Mouse (Mus musculus): ENCODE results near the gene C1ql4.
A peak's percentile ranks its signal among the peaks of the same experiment; 100 is the strongest.

The C1ql4 gene

GRCm38 (mm10) chr15:99087253-99088075 is at the start of gene C1ql4:
TSS of gene C1ql4 (minus strand) at chr15:99087817.
- Histone ChIP-seq H3K4me3 (replicated peaks; ENCODE audit: low read length) (peak within 1 kb of the TSS; percentile 77), H3K36me3 (ENCODE audit: insufficient read depth, low read length) (peaks cover 18% of the 10 kb centered on the region), H3K27me3 (ENCODE audit: insufficient read depth, low read length) (peaks cover 69% of the 10 kb centered on the region), H3K4me1 (replicated peaks; ENCODE audit: low read depth, low read length) (peaks cover 44% of the 10 kb centered on the region), H3K9me3 (ENCODE audit: low read length) (peaks cover 10% of the 10 kb centered on the region)
- peak; percentile 47 for TF ChIP-seq CTCF (conservative IDR thresholded peaks at IDR 0.05; ENCODE audit: low read length)
- TF ChIP-seq POU5F1 (IDR thresholded peaks at IDR 0.05; ENCODE audit: borderline replicate concordance, low read length) = no peak

GRCm38 (mm10) chr15:99129956-99130910 is 42.6 kb upstream of the C1ql4 start:
- peak overlapping the region; percentile 55 for H3K4me3 ChIP-seq (replicated peaks; ENCODE audit: low read length)
- H3K27me3 ChIP-seq (ENCODE audit: insufficient read depth, low read length) = no peaks in the 10 kb centered on the region
- TF ChIP-seq CTCF (conservative IDR thresholded peaks at IDR 0.05; ENCODE audit: low read length) (no peak), NANOG (IDR thresholded peaks at IDR 0.05; ENCODE audit: borderline replicate concordance, low read length) (no peak), POU5F1 (IDR thresholded peaks at IDR 0.05; ENCODE audit: borderline replicate concordance, low read length) (no peak)
- peaks cover 28% of the 10 kb centered on the region for H3K36me3 ChIP-seq (ENCODE audit: insufficient read depth, low read length)
- H3K9me3 ChIP-seq (ENCODE audit: low read length) = no peaks in the 10 kb centered on the region
- H3K4me1 ChIP-seq (replicated peaks; ENCODE audit: low read depth, low read length) = peaks cover 62% of the 10 kb centered on the region

GRCm38 (mm10) chr15:99129441-99129840 is 41.8 kb upstream of the C1ql4 start:
- TF ChIP-seq NANOG (IDR thresholded peaks at IDR 0.05; ENCODE audit: borderline replicate concordance, low read length) (no peak), POU5F1 (IDR thresholded peaks at IDR 0.05; ENCODE audit: borderline replicate concordance, low read length) (no peak), CTCF (conservative IDR thresholded peaks at IDR 0.05; ENCODE audit: low read length) (no peak)
- H3K4me1 ChIP-seq (replicated peaks; ENCODE audit: low read depth, low read length) = peaks cover 65% of the 10 kb centered on the region
- H3K4me3 ChIP-seq (replicated peaks; ENCODE audit: low read length) = peak overlapping the region; percentile 55
- no peaks in the 10 kb centered on the region for H3K27me3 ChIP-seq (ENCODE audit: insufficient read depth, low read length)
- peaks cover 28% of the 10 kb centered on the region for H3K36me3 ChIP-seq (ENCODE audit: insufficient read depth, low read length)
- no peaks in the 10 kb centered on the region for H3K9me3 ChIP-seq (ENCODE audit: low read length)

- peaks cover 67% of the 10 kb centered on the region for H3K4me1 ChIP-seq (replicated peaks; ENCODE audit: low read depth, low read length)
- H3K9me3 ChIP-seq (ENCODE audit: low read length) = no peaks in the 10 kb centered on the region
- no peaks in the 10 kb centered on the region for H3K27me3 ChIP-seq (ENCODE audit: insufficient read depth, low read length)
- TF ChIP-seq NANOG (IDR thresholded peaks at IDR 0.05; ENCODE audit: borderline replicate concordance, low read length) (no peak), POU5F1 (IDR thresholded peaks at IDR 0.05; ENCODE audit: borderline replicate concordance, low read length) (no peak), CTCF (conservative IDR thresholded peaks at IDR 0.05; ENCODE audit: low read length) (no peak)
- H3K4me3 ChIP-seq (replicated peaks; ENCODE audit: low read length) = peak overlapping the region; percentile 85
- peaks cover 21% of the 10 kb centered on the region for H3K36me3 ChIP-seq (ENCODE audit: insufficient read depth, low read length)
Observed at GRCm38 (mm10) chr15:99127851-99128522, 40.4 kb upstream of the C1ql4 start.

GRCm38 (mm10) chr15:99126816-99127365 is 39.3 kb upstream of the C1ql4 start:
- TF ChIP-seq POU5F1 (IDR thresholded peaks at IDR 0.05; ENCODE audit: borderline replicate concordance, low read length) (no peak), CTCF (conservative IDR thresholded peaks at IDR 0.05; ENCODE audit: low read length) (no peak), NANOG (IDR thresholded peaks at IDR 0.05; ENCODE audit: borderline replicate concordance, low read length) (no peak)
- no peaks in the 10 kb centered on the region for H3K27me3 ChIP-seq (ENCODE audit: insufficient read depth, low read length)
- peaks cover 71% of the 10 kb centered on the region for H3K4me1 ChIP-seq (replicated peaks; ENCODE audit: low read depth, low read length)
- H3K36me3 ChIP-seq (ENCODE audit: insufficient read depth, low read length) = peaks cover 12% of the 10 kb centered on the region
- H3K9me3 ChIP-seq (ENCODE audit: low read length) = no peaks in the 10 kb centered on the region
- H3K4me3 ChIP-seq (replicated peaks; ENCODE audit: low read length) = peak overlapping the region; percentile 85

GRCm38 (mm10) chr15:99126081-99126815 is 38.6 kb upstream of the C1ql4 start:
- Histone ChIP-seq H3K4me3 (replicated peaks; ENCODE audit: low read length) (peak overlapping the region; percentile 85), H3K36me3 (ENCODE audit: insufficient read depth, low read length) (peaks cover 6% of the 10 kb centered on the region), H3K27me3 (ENCODE audit: insufficient read depth, low read length) (no peaks in the 10 kb centered on the region), H3K9me3 (ENCODE audit: low read length) (no peaks in the 10 kb centered on the region), H3K4me1 (replicated peaks; ENCODE audit: low read depth, low read length) (peaks cover 69% of the 10 kb centered on the region)
- TF ChIP-seq POU5F1 (IDR thresholded peaks at IDR 0.05; ENCODE audit: borderline replicate concordance, low read length) = no peak
- no peak for TF ChIP-seq NANOG (IDR thresholded peaks at IDR 0.05; ENCODE audit: borderline replicate concordance, low read length)
- TF ChIP-seq CTCF (conservative IDR thresholded peaks at IDR 0.05; ENCODE audit: low read length) = no peak

GRCm38 (mm10) chr15:99125711-99126080 is 38.1 kb upstream of the C1ql4 start, which contains the start of gene Spats2:
TSS of gene Spats2 (plus strand) at chr15:99125916.
- peaks cover 70% of the 10 kb centered on the region for H3K4me1 ChIP-seq (replicated peaks; ENCODE audit: low read depth, low read length)
- H3K9me3 ChIP-seq (ENCODE audit: low read length) = no peaks in the 10 kb centered on the region
- H3K4me3 ChIP-seq (replicated peaks; ENCODE audit: low read length) = peak within 1 kb of the TSS; percentile 85
- peaks cover 4% of the 10 kb centered on the region; the same call in 1 of the 2 replicates for H3K36me3 ChIP-seq (ENCODE audit: insufficient read depth, low read length)
- TF ChIP-seq POU5F1 (IDR thresholded peaks at IDR 0.05; ENCODE audit: borderline replicate concordance, low read length) (no peak), NANOG (IDR thresholded peaks at IDR 0.05; ENCODE audit: borderline replicate concordance, low read length) (no peak), CTCF (conservative IDR thresholded peaks at IDR 0.05; ENCODE audit: low read length) (no peak)
- no peaks in the 10 kb centered on the region for H3K27me3 ChIP-seq (ENCODE audit: insufficient read depth, low read length)

All from E14TG2a.4 (cell line).